Mouse (Mus musculus) 3134 (cell line): ENCODE measurements around the gene Cad.

Experiments
- DNase-seq: peaks from one replicate; pipeline ENCODE4 v3.0.0-alpha.2; 2011; ENCODE audit warnings: low spot score; ENCODE audit not compliant: insufficient read length; ENCODE audit errors: extremely low read depth

Cad gene

DNA sequence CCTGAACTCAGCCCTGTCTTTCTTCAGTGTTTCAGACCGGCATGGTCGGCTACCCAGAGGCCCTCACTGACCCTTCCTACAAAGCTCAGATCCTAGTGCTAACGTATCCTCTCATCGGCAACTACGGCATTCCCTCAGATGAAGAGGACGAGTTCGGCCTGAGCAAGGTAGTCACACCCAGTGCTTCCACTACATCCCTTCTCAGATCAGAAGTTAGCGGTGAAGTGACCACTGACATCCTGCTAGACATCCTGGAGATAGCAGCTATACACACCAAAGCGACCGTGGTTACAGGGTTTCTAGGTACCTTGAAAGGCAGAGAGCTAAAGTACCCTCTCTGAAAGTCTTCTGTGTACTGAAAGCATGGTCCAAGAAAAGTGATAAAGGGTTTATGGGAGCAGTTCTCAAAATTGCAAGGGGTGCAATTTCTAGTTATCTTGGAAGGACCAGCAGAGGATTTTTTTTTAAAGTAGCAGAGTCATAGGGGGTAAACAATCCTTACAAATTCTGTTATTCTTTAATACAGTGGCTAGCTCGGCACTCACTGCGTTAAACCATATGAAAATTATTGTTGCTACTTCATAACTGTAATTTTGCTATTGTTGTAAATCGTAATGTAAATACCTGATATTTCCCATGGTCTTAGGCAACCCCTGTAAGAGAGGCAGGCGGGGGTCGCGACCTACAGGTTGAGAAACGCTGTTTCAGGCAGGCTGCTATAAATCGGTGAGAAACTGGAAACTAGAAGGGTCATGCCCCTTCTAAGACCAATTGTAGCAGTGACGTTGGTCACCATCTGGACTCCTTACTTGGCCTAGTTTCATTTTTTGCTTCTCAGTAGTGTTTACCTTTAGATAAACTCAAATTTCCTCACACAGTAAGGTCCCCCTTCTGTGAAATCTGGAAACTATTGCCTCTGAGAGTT is 898 bp downstream of the Cad start:
- no peak for DNase-seq

GRCm38 (mm10) chr5:31069810-31070209 is 15.2 kb downstream of the Cad start:
- no peak for DNase-seq

- no peak for DNase-seq
Observed at GRCm38 (mm10) chr5:31071059-31071458, 16.5 kb downstream of the Cad start.

DNA sequence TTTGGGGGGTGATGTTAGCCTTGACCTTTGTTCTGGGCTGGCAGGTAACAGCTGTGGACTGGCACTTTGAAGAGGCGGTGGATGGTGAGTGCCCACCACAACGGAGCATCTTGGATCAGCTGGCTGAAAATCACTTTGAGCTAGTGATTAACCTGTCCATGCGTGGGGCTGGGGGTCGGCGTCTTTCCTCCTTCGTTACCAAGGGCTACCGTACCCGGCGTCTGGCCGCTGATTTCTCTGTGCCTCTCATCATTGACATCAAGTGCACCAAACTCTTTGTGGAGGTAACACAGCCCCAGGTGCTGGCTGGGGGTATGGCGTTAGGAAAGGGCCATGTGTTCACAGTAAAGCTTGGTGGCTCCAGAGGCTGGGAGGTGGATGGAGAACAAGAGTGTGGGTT is 17.2 kb downstream of the Cad start:
- DNase-seq: no peak

- DNase-seq: no peak
Observed at GRCm38 (mm10) chr5:31073176-31073575, 18.6 kb downstream of the Cad start.

DNA sequence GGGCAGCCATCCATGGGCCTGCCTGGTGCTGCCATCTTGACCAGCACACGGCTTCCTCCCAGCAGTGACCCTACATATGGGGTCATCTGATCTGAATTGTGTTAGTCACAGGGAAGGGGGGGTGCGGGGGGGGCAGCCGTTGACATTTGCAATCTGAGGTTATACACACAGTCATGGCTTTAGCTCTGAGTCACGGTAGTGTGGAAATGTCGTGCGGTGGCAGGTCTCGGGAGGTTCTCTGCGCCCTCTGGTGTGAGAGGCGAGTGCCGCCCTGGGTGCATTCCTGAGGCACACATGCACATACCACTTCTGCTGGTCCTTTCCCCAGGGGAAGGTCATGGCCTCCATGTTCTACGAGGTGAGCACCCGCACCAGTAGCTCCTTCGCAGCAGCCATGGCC is 21.8 kb downstream of the Cad start:
- DNase-seq: no peak

DNA sequence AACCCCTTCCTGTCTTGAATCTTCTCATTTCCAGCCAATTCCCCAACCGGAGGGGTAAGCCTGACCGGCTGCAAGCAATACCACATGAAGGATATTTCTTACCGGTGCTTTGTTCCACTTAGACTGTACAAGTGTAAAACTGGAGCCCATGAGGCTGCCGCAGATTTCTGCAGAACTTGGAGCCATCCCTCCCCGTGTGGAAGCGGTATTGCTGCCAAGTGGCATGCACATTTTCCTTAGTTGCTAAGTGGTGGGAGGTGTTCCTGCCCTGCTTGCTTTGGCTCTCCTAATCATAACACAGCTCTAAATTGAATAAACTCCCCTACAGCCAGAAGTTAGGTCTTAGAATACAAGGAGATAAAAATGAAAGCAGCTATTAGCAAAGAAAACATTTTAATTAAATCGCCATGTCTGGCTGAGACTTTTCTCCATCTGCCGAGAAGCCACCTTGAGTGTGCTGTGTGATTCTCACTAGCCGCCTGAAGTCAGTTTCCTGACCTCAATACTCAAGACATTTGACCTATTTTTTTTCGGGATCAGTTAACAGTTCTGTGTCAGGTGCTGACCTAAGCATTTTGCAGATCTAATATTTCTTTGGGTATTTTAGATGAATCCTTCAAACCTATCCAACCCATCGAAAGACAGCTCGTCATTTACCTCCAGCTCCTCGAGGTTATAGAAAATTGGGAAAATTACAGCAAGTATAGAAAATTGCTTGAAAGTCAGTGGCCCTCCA is 25.6 kb downstream of the Cad start:
- no peak for DNase-seq

GRCm38 (mm10) chr5:31080795-31081164 is 26.2 kb downstream of the Cad start:
- no peak for DNase-seq

DNA sequence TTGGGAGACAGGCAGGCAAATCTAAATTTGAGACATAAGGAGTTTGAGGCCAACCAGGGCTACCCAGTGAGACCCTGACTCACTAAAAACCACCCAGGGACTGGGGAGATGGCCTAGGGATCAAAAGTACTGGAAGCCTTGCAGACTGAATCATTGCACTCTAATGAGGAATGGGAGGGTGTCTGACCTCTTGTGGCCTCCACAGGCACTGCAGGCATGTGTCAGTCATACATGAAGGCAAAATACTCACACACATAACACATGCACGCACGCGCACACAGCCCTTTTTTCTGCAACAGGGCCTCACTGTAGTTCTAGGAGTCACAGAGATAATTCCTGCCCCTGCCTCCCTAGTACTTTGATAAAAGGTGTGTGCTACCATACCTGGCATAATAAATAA is 26.8 kb downstream of the Cad start:
- peak; percentile 28 for DNase-seq

- no peak for DNase-seq
Observed at GRCm38 (mm10) chr5:31082355-31082754, 27.8 kb downstream of the Cad start.

DNA sequence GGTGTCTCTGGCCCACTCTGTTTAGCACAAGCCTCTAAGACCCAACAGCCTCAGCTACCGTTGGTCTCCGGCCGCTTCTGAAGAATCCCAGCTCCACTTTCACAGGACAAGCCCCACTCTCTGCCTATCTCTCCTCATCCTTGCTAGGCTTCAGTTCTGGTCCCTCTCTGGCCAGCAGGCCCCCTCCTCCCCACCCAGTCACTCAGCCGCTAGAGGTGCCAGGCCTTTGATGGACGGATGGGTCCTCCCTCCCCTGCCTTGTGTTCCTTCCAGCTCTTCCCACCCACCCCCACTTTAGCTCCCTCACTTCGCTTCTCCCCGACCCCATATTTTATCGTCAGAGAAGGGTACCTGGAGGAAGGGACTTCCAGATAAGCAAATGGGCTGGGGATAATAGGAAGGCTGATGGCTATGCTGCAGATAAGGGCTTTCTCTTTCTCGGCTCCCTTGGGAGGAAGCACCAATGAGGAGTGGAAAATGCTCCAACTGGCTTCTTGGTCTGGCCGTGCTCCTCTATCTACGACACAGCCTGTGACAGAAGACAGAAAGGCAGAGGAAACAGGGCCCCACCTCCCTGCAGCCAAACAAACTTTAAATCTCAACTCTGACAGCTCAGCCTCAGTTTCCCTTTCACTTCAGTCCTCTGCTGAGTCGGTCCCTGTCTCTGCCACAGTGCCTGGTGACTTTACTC is 28.5 kb downstream of the Cad start:
- DNase-seq: no peak

- no peak for DNase-seq
Observed at GRCm38 (mm10) chr5:31083949-31084348, 29.4 kb downstream of the Cad start.

DNA sequence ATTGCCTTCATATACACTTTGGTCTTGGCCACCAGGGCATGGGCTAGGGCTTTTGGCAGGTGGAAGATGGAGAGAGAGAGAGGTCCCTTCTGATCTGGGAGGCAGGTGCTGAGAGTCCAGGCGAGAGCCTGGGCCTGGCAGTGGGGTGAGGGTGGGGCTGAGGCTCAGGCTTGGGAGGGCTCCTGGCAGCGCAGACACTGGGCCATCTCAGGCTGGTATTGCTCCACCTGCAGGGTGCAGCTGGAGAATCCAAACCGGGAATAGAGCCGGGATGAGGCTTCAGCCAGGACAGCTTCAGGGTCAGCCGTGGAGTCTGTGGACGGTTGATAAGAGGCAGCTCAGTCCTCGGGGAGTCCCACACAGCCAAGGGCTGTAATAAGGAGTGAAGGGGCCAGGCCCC is 32.0 kb downstream of the Cad start:
- DNase-seq: peak; percentile 38

GRCm38 (mm10) chr5:31087131-31087530 is 32.6 kb downstream of the Cad start:
- DNase-seq: no peak

- DNase-seq: no peak
Observed at GRCm38 (mm10) chr5:31092231-31092975, 37.8 kb downstream of the Cad start.

GRCm38 (mm10) chr5:31093151-31094041 is 38.8 kb downstream of the Cad start:
- no peak for DNase-seq

- no peak for DNase-seq
Observed at GRCm38 (mm10) chr5:31094100-31094798, 39.7 kb downstream of the Cad start.

- DNase-seq: no peak
Observed at GRCm38 (mm10) chr5:31094799-31095691, 40.5 kb downstream of the Cad start.
